Mouse (Mus musculus): ENCODE data around the gene Spsb1.
A peak's percentile ranks its signal among the peaks of the same experiment; 100 is the strongest.

Spsb1 gene

DNA sequence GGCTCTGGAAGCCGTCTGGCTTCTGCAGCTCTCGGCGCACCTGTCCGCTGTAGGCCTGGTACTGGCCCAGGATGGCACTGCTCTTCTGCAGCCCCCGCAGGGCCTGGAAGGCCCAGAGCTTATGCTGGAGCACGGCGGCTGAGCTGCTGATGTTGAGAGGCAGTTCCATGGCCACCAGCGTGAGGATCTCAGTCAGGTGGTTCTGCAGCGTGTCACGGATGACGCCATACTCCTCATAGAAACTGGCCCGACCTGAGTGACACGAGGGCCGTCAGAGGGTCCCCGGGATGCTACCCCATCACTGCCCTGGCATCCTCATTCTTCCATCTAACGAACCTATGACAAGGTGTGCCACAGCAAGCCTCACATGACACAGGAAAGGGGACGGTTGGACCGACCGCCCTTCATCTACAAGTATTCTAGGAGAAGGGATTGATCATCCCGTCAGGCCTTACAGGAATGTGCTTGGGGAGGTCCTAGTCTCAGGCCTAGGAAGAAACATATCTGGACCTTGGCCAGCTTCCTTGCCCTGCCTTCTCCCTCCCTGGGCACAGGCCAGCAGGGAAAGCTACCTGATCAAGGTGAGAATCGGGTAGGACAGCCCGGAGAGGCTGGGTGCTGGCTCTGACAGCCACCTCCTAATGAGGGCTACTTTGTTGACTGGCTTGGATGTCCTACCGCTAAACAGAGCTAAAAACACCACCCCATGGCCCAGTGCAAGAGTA lies 29.2 kb upstream of the Spsb1 start:
- no peak for DNase-seq (ENCODE audit: low read depth)

DNA sequence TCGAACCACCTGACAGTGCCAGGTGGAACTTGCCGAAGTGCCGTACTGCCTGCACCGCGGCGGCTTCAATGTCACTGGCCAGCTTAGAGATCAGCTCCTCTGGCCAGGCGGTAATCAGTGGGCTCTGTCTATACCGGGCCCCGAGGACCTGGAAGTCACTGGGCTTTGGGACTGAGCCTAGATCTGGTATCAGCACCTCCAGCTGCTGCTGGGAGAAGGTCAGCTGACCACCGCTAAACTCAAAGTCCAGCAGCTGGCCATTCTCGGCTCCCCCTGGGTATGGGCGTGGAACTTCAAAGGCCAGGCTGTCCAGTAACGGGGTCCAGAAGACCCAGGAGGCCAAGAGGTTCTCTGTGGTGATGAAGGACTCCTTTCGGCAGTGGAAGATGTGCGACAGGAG lies 27.3 kb upstream of the Spsb1 start:
- DNase-seq (ENCODE audit: low read depth): no peak

DNA sequence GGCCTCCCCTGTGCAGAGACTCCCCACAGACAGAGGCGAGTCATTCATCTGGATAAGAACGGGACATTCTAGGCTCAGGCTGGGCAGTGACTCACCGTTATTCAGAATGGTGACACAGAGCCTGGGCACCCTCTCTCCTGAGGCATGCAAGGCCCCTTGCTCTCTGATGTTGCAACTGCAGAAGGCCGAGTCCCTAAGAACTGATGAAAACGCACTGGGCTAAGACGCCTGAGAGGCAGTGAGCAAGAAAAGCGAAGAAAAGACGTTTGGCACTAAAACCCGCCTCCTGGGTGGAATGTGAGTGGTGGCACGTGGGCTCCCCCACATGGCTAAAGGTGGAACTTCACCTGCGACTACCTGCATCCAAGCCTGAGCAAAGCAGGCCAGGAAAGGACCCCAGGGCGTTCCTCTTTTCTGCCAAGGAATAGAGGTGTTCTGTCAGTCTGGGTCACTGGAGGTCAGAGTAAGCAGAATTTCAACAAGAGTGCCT lies 25.0 kb upstream of the Spsb1 start:
- peak; percentile 87 for DNase-seq (ENCODE audit: low read depth)

DNA sequence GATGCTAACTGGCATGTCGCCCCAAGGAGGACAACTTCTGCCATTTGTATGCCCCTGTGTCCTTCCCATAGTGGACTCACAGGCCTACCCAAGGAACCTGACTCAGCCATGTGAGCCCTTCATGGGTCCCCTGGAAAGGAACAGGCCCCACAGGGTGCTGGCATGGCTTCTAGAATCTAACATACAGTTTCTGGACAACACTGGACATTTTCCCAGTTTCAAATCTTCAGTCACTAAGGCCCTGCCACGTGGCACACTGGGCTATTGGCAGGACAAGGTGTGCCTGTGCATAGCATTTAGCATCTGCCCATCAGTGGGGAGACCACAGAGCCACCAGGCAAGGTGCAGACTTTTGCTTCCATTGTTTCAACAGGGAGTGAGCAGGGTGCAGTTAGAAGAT lies 24.0 kb upstream of the Spsb1 start:
- no peak for DNase-seq (ENCODE audit: low read depth)

DNA sequence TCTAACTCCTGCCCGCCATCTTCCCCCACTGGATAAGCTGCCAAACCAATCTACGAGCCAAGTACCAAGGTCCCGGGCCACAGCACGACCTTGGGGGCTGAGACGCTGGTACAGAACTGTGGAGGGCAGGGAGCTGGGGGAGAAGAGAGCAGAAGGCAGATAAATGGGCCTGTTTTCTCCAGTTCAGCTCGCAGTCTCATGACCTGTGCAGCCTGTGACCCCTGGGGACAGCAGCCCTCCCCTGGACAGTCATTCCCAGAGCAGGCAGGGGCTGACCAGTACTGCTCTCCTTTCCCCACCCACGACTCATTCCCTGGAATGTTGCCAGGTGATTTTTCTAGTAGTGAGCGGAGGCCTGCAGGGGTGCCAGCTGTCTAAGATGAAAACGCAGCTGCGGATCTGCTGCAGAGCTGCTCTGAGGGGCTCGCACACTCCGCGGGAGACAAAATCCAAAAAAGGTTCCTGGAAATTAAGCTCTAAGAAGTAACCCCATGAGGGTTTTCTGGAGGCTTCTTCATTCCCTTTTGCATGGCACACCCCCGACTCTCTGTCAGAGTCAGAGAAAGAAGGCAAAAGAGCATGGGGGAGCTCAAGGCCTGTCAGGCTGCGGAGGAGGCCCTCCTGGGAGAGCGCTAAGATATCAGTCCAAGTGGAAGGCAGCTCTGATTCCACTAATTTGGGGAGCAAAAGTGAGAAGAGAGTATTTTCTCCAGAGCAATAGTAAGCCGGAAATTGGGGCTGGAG lies 23.1 kb upstream of the Spsb1 start:
- DNase-seq (ENCODE audit: low read depth): no peak

DNA sequence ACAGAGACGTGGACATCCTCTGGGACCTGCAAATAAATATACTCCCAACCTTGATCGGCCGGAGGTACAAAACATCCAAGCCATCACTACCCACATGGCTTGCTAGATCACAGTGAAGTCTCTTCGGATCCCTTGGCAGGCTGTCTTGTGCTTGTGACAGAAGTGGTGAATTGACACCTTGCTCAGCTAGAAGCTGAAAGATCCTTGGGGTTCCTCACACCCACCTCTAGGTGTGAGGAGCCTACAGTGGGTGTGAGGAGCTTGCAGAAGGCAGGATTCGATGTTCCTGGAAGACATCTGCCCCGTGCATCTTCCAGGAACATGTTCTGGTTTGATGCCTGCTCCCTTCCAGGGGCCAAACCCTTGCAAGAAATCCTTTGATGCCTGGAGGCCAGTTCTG lies 22.3 kb upstream of the Spsb1 start:
- no peak for DNase-seq (ENCODE audit: low read depth)

DNA sequence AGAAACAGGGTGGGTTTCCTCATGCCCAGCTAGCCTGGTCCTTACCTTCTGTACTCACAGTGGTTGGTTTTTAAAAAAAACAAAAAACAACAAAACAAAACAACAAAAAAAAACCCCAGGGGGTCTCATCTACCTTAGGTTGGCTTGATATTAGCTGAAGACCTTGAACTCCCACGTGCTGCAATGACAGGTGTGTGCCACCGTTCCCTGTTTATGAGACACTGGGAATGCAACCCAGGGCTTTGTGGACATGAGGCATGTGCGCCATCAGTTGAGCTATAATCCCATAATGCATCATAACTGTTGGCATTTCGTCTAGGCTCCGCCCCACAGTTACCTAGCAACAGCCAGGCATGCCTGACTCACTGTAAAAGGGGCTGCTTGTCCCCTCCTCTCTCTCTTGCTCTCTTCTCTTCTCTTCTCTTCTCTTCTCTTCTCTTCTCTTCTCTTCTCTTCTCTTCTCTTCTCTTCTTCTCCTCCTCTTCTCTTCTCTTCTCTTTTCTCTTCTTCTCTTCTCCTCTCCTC lies 20.9 kb upstream of the Spsb1 start:
- DNase-seq (ENCODE audit: low read depth): no peak

DNA sequence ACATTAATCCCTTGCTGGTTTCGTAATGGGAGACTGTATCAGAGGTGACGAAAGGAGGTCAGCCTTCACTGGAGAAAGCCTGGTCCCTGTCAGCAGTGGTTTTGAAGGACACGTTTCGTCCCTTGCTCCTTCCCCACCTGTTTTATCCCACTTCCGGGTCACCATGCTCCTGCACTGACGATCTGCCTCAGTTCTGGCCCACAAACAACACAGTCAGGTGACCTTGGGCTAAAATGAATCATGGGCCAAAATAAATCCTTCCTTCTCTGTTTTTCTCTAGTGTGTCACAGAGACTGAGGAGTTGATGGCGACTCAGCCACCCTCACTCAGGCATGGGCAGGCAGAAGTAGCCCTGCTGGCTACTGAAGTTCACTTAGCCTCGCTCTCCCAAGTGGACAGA lies 20.4 kb upstream of the Spsb1 start:
- DNase-seq (ENCODE audit: low read depth): no peak

DNA sequence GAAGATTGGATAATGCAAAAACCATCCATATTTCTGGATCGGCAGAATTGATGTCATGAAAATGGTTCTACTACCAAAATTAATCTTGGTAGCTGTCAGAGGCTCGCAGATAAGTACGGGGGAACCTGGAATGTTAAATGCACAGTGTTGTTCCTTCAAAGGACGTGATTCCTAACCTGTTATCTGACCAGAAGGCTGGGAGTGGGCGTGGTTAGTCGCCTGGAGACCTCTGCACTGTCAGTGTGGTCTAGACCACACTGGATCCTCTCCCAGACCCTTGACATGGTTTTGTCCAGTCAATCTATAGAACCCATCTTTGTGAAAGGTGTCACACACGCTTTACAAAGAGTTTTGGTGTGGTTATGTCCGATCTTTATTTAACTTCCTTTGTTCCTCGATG lies 16.6 kb upstream of the Spsb1 start:
- DNase-seq (ENCODE audit: low read depth): no peak

DNA sequence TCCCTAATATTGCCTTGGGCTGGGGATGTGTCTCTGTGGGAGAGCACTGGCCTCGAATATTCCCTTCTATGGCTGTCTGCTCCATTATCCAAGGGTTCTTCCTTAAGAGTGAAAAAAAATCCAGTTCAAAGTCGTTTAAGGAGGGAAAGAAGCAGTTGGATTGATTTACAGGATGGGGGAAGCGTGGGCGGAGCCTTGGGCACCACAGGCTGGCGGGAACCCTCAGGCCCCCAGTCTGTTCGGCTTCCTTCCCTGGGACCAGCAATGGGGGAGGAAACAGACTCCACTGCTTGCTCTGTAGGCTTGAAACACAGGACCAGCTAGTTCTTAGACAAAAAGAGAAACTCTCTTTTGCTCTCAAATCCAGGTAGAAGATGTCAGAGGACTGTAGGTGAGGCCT lies 13.7 kb upstream of the Spsb1 start:
- no peak for DNase-seq (ENCODE audit: low read depth)

DNA sequence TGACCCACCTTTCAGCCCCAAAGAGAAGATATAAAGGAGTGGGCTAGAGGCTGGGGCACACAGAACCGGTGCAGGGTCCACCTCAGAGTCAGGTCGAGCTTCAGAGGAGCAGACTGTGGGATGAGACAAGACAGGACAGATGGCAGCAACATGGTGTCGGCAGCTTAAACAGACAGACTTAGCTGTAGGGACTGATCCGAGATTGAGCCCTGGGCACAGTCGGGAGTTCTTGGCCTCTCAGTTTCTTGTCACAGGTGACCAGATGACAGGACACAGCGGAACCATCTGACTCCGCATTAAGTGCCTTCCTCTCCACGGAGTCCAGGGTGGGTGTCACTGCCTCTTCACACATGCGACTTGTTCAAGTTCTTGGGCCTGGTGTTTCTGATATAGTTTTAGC lies 12.1 kb upstream of the Spsb1 start:
- DNase-seq (ENCODE audit: low read depth): no peak

DNA sequence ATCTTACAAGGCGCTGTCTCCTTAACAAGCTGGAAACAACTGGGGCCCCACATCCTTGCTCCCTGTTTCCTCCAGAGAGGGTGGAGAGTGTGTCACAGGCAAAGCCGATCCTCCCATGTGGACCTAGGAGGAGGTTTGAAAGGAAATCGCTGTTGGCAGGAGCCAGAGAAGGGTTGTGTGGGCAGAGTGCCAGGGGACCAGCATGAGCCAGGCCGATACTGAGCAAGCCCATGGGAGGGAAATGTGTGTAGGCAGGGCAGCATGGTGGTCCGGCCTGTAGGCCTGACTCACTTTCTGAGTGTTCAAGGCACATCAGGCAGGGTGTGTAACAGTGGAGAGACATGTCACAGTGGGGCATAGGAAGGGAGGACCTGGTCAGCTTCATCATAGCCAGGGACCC lies 11.4 kb upstream of the Spsb1 start:
- DNase-seq (ENCODE audit: low read depth): no peak

DNA sequence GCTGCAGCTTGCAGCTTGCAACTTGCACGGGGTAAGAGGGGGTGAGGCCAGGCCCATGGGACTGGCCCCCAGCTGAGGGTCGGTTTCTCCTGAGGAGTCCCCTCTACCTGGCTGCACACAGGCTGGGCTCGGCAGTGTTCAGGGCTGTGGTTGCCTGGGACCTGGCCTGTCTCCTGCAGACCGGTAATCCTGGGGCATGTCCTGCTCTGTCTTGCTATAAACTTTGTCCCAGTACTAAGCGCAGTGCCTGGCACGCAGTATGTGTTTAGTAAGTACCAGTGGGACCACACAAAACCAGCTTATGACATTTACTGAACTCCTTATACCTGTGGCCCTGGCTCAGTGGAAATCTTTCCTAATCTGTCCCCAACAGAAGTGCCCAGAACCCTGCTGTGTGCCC lies 10.8 kb upstream of the Spsb1 start:
- DNase-seq (ENCODE audit: low read depth): no peak

DNA sequence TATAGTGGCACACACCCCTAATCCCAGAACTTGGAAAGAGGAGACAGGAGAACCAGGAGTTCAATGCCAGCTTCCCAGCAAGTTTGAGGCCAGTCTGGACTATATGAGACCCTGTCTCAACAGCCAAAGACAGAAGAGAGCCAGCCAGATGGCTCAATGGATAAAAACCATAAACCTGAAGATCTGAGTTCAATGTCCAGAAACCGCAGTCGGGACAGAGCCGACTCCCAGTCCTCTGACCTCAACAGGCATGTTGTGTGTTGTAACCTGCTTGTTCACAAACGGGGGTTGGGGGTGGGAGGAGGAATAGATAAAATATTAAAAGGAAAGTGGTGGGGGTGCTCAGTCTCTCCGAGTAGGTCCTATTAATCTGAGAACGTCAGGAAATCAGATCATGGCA lies 10.4 kb upstream of the Spsb1 start:
- no peak for DNase-seq (ENCODE audit: low read depth)

DNA sequence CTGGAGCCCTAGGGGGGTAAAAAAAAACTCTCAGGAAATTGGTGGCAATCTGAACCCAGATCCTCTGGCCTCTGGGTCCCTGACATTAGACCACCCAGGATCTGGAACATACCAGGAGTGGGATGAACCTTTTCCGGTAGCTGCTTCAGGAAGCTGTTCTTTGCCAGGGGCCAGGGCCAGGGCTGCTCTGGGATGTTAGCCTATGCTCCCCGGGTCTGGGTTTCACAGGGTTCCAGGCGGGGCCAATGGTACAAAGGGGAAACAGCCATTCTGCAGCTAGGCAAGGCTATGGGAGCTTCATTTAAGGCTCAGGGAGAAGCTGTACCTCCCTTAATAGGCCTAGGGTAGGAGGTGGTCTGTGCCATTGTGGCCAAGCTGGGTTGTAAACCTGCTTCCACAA lies 9.9 kb upstream of the Spsb1 start:
- no peak for DNase-seq (ENCODE audit: low read depth)

DNA sequence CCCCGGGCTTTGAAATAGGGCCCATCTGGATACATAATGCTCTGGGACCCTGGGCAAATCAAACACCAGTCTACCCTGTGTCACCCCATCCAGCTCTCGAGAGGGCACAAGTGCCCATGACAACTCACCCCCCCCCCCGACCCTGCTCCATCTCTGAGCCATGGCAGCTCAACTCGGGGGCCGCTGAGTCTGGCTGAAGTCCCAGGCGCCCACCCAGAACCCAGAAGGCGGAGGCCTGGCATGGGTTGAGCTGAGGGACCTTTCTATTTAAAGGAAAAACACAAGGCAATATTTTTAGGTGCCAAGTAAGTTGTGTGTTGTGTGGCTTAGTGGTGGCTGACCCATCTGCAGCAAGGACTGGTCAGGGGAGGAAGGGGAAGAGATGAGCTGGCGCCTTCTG lies 9.4 kb upstream of the Spsb1 start:
- no peak for DNase-seq (ENCODE audit: low read depth)

DNA sequence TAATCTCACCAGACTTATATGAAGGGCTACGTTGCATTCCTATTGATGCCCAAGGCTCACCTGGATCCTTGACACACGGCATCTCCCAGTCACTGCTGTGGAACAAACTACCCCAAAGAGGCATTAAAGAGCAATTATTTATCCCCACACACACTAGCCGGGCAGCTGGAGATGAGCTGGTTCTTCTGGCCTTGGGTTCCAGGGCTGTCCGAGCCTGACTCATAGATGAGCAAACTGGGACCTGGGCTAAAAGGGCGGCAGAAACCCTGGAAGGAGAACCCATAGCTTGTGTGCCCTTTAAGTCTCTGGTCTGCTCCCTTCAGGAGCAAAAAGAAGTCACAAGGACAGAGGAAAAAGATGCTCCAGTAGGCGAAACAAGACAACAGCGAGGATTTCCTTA lies 5.5 kb upstream of the Spsb1 start:
- DNase-seq (ENCODE audit: low read depth): no peak

DNA sequence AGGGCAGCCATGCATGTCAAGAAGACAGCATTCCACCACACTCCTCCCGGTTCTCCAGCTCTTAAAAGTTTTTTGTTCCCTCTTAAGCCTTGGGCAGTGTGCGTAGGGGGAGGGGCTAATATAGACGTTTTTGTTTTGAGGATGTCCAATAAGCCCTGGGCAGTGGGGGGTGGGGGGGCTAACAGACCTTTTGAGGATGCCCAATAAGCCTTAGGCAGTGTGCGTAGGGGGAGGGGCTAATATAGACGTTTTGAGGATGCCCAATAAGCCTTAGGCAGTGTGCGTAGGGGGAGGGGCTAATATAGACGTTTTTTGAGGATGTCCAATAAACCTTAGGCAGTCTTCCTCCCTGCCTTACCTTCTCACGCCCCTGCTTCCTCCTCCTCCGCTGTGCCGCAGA lies 5.0 kb upstream of the Spsb1 start:
- no peak for DNase-seq (ENCODE audit: low read depth)

DNA sequence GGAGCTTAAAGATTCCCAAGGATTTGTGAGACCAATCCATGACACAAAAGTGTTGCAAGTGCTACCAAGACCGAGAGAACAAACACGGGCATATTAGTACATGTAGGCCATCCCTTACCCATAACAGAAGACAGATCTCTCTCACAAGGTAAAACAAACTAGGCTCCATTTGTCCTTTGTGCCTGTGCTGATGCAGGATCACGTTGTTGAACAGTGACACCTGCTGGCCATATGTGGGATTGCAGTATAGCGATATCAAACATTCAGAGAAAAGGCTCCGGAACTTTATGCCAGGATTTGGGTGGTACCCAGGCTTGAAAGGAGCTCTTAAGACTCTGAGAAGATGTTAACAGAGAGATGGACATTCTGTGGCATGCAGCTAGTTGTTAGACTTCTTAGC lies 3.7 kb upstream of the Spsb1 start:
- DNase-seq (ENCODE audit: low read depth): peak; percentile 58

DNA sequence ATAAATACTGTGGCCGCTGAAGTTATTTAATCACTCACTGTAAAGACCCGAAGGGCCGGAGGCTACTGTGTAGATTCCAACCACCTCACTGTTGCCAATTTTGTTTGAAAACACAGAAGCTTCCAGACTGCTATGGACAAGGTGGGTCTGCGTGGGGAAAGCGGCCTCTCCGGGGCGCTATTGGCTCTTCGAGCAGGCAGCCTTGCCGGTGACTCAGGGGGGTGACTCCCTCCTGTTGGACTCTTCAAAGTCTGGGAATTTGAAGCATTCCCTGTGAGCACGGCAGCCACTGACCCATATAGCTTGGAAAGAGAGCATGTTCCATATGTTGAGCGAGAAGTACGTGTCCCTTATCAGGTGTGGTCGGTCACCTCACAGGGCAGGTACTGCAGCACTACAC lies 1.2 kb upstream of the Spsb1 start:
- DNase-seq (ENCODE audit: low read depth): peak; percentile 49

DNA sequence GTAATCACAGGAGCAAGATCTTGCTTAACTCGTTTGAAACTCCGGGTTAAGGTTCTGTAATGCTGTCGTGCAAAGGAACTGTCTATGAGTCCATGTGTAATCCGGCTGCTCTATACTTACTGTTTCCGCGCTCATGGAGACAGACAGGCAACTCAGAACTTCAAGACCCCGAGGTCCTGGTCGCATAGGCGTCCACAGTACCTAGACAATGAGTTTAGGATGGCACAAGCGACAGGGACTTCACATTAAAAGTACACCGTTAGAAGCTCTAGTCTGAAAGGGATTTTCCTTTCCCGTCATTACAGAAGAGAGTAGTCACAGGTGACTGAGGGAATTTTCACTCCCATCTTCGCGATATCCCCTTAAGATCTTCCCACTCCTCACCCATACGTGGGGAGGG lies 788 bp upstream of the Spsb1 start:
- DNase-seq (ENCODE audit: low read depth): no peak

DNA sequence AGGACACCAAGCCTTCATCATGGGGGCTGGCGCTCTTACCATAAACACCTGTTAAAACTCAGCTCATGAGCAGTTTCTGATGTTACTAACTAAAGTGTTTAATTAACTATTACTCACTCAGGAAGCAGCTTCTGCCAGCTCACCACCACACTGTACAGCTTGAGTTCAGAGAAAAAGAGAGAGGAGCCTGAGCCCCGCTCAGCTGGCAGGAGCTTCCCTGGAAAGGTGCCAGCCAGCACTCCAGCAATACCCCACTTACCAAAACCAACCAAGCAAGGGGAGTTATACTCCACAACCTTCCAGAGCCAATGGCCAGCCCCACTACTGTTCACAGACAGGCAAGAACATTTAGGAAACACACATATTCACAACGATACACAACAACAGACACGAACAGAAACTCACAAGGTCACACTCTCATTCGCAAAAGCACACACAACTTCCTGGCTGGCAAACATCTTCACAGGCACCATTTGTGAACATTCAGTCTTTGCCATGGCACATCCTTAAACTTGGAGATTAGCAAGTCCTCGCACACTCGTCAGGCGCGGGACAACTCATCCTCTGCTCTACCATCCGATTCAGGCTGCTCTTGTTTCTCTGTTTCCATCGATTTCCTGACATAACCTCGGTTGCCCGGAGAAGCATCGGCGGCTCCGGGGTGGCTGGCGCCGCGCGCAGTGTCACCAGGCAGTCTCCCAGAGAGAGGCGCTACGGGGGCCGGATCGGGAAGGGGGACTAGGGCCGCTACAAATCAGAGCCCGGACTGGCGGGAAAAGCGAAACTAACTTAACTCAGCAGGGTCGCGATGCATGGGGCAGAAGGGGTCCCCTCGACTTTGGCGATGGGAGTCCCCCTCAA lies 992 bp downstream of the Spsb1 start:
- DNase-seq (ENCODE audit: low read depth): peak; percentile 40

DNA sequence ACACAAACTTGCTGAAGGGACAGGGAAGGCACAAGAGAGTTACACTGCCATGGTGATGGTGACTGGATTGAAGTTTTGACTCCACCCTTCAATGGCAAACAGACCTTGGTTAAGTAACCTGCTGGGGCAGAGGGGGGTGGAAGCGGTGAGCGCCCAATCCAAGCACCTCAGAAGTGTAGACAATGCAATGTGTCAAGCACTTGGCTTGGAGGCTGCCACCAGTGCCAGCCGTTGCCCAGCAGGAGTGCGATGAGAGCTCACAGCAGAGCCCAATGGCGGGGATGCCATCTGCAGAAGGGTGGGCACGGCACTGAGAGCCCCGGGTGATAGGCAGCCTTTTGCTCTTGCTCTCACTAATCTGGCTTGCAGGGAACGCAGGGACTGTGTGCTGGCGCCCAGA lies 2.6 kb downstream of the Spsb1 start:
- no peak for DNase-seq (ENCODE audit: low read depth)

Data from fibroblast of lung, adult 2 months (primary cell).